Mouse (Mus musculus) T-cell, adult 2 months (primary cell): Measurements from ENCODE around the gene Ptprd.

Source experiments
- DNase-seq: peaks from one replicate; pipeline ENCODE4 v3.0.0; 2022; ENCODE audit warnings: low spot score

The Ptprd gene

GRCm38 (mm10) chr4:77248918-77249317 lies 962.8 kb downstream of the Ptprd start:
- no peak for DNase-seq

GRCm38 (mm10) chr4:77241852-77242455 lies 969.8 kb downstream of the Ptprd start:
- no peak for DNase-seq

GRCm38 (mm10) chr4:77238144-77238543 lies 973.6 kb downstream of the Ptprd start:
- DNase-seq = no peak

- no peak for DNase-seq
These were observed 978.5 kb downstream of the Ptprd start for GRCm38 (mm10) chr4:77233243-77233642.

- DNase-seq = no peak
These were observed 1042.9 kb downstream of the Ptprd start for GRCm38 (mm10) chr4:77168866-77169265.

- DNase-seq = no peak
These were observed 1054.2 kb downstream of the Ptprd start for GRCm38 (mm10) chr4:77157601-77158000.

GRCm38 (mm10) chr4:77155561-77155960 lies 1056.2 kb downstream of the Ptprd start:
- DNase-seq = no peak

- DNase-seq = no peak
These were observed 1056.7 kb downstream of the Ptprd start for GRCm38 (mm10) chr4:77155037-77155436.

- DNase-seq = no peak
These were observed 1086.9 kb downstream of the Ptprd start for GRCm38 (mm10) chr4:77124852-77125251.

- DNase-seq = no peak
These were observed 1100.9 kb downstream of the Ptprd start for GRCm38 (mm10) chr4:77110894-77111293.

GRCm38 (mm10) chr4:77107291-77107690 lies 1104.5 kb downstream of the Ptprd start:
- no peak for DNase-seq

GRCm38 (mm10) chr4:77083165-77083564 lies 1128.6 kb downstream of the Ptprd start:
- no peak for DNase-seq

- no peak for DNase-seq
These were observed 1134.2 kb downstream of the Ptprd start for GRCm38 (mm10) chr4:77077607-77078006.

- no peak for DNase-seq
These were observed 1161.1 kb downstream of the Ptprd start for GRCm38 (mm10) chr4:77050536-77051207.

GRCm38 (mm10) chr4:77004483-77004882 lies 1207.3 kb downstream of the Ptprd start:
- no peak for DNase-seq

GRCm38 (mm10) chr4:76996172-76996571 lies 1215.6 kb downstream of the Ptprd start:
- DNase-seq = no peak

- no peak for DNase-seq
These were observed 1221.8 kb downstream of the Ptprd start for GRCm38 (mm10) chr4:76989961-76990360.

GRCm38 (mm10) chr4:76977056-76977809 lies 1234.5 kb downstream of the Ptprd start:
- no peak for DNase-seq

GRCm38 (mm10) chr4:76948251-76948650 lies 1263.5 kb downstream of the Ptprd start:
- DNase-seq = no peak

- DNase-seq = no peak
These were observed 1270.1 kb downstream of the Ptprd start for GRCm38 (mm10) chr4:76941382-76942360.

GRCm38 (mm10) chr4:76931559-76931958 lies 1280.2 kb downstream of the Ptprd start:
- no peak for DNase-seq
